Mouse (Mus musculus) forebrain, embryonic 12.5 days (tissue): Measurements from ENCODE around the gene Ctsw. TPM values are rescaled to one million over a fixed set of nuclear protein-coding genes. Genes with fewer than 3 reads are reported as not detected.

ENCODE experiments used
- ATAC-seq: fragments of 200-750 bp; cut with Nextera tagmentation; 2 replicates; pipeline ENCODE4 v1.8.0; 2017; ENCODE audit warnings: moderate TSS enrichment; ENCODE audit not compliant: low FRiP score
- H3K27ac ChIP-seq: fragments of 300-500 bp; sonication (generic); 2 replicates; pipeline ENCODE4 v1.5.1; 2016; ENCODE audit warnings: mild to moderate bottlenecking
- H3K27me3 ChIP-seq: fragments of 300-500 bp; sonication (generic); 2 replicates; pipeline ENCODE4 v1.6.1; 2016; ENCODE audit warnings: mild to moderate bottlenecking
- H3K36me3 ChIP-seq: fragments of 300-500 bp; sonication (generic); replicated peaks from 2 replicates; pipeline ENCODE4 v1.6.1; 2016; ENCODE audit warnings: mild to moderate bottlenecking
- H3K4me1 ChIP-seq: fragments of 300-500 bp; sonication (generic); 2 replicates; pipeline ENCODE4 v1.6.1; 2016
- H3K4me2 ChIP-seq: fragments of 300-500 bp; sonication (generic); 2 replicates; pipeline ENCODE4 v1.6.1; 2016; ENCODE audit warnings: mild to moderate bottlenecking, moderate library complexity
- H3K4me3 ChIP-seq: fragments of 300-500 bp; sonication (generic); replicated peaks from 2 replicates; pipeline ENCODE4 v1.5.1; 2016; ENCODE audit warnings: mild to moderate bottlenecking
- H3K9ac ChIP-seq: fragments of 300-500 bp; sonication (generic); 2 replicates; pipeline ENCODE4 v1.6.1; 2016; ENCODE audit warnings: mild to moderate bottlenecking
- H3K9me3 ChIP-seq: fragments of 300-500 bp; sonication (generic); 2 replicates; pipeline ENCODE4 v1.6.1; 2016
- WGBS: fragments of 180-500 bp; shearing (Covaris S2); methylation state at CpG from one replicate; pipeline ENCODE4 v1.1.7; 2016; 5-methylcytosine and 5-hydroxymethylcytosine counted together
- polyA plus RNA-seq: library from polyadenylated mRNA; unstranded; fragments of >200 nt; fragmentation: Nextera tagmentation; extraction: Ambion mirVana; gene quantifications from 2 replicates; pipeline ENCODE4 v1.2.1, GENCODE M21; 2016

The Ctsw gene
- polyA plus RNA-seq = 3.1 and 3.7 TPM in 2 replicates

DNA sequence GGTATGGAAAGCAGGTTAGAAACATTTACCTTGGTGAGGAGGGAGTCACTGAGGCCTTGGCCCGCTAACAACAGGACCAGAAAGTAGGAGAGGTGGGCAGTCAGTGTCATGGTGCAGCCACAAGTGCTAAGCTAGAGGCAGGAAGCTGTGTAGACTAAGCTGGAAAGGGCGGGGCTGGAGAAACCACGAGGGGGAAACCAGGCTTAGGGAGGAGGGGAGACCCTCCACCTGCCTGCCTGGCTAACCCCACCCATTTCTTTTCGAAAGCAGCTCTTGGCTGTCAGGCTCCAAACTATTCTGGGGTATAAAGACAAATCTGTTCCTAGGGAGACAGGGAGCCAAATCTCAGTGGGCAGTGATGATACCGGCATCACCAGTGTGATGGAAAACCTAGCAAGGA, at the start of gene Ctsw:
Gene Ctsw (minus strand): TSS at position 134 of the 400 bp plus-strand sequence.
- no peak for ATAC-seq
- no peak within 1 kb of the TSS for H3K27ac ChIP-seq
- WGBS = 60% methylated on average over 5 of the region's 5 CpGs
- no peak within 1 kb of the TSS for H3K9ac ChIP-seq
- H3K4me3 ChIP-seq = no peak within 1 kb of the TSS
- no peak within 1 kb of the TSS for H3K4me2 ChIP-seq
- no peaks in the 10 kb centered on the region for H3K9me3 ChIP-seq
- peaks cover 21% of the 10 kb centered on the region for H3K4me1 ChIP-seq
- H3K27me3 ChIP-seq = no peaks in the 10 kb centered on the region
- H3K36me3 ChIP-seq = peaks cover 37% of the 10 kb centered on the region

GRCm38 (mm10) chr19:5516906-5517505, 48.7 kb upstream of the Ctsw start:
- Histone ChIP-seq H3K27me3 (no peaks in the 10 kb centered on the region), H3K27ac (no peak overlapping the region), H3K4me2 (no peak overlapping the region), H3K9ac (no peak overlapping the region), H3K4me1 (peaks cover 4% of the 10 kb centered on the region; the same call in 1 of the 2 replicates), H3K9me3 (no peaks in the 10 kb centered on the region), H3K36me3 (no peaks in the 10 kb centered on the region), H3K4me3 (no peak overlapping the region)
- no peak for ATAC-seq
- 82% methylated on average over 8 of the region's 8 CpGs for WGBS

- WGBS = 78% methylated on average over 7 of the region's 7 CpGs
Observed at GRCm38 (mm10) chr19:5515840-5516777, 47.8 kb upstream of the Ctsw start.

GRCm38 (mm10) chr19:5513005-5513349, 44.7 kb upstream of the Ctsw start:
- H3K9ac ChIP-seq = no peak overlapping the region
- H3K36me3 ChIP-seq = no peaks in the 10 kb centered on the region
- no peak overlapping the region for H3K4me3 ChIP-seq
- H3K9me3 ChIP-seq = no peaks in the 10 kb centered on the region
- H3K27ac ChIP-seq = no peak overlapping the region
- 91% methylated on average over 3 of the region's 3 CpGs for WGBS
- peaks cover 22% of the 10 kb centered on the region for H3K4me1 ChIP-seq
- H3K4me2 ChIP-seq = no peak overlapping the region
- no peak for ATAC-seq
- no peaks in the 10 kb centered on the region for H3K27me3 ChIP-seq

More at GRCm38 (mm10) chr19:5515840-5516777, 47.8 kb upstream of the Ctsw start:
- no peaks in the 10 kb centered on the region for H3K9me3 ChIP-seq
- H3K27me3 ChIP-seq = no peaks in the 10 kb centered on the region
- H3K4me2 ChIP-seq = no peak overlapping the region
- no peak for ATAC-seq
- H3K4me1 ChIP-seq = peaks cover 6% of the 10 kb centered on the region
- no peak overlapping the region for H3K27ac ChIP-seq
- no peak overlapping the region for H3K9ac ChIP-seq
- H3K36me3 ChIP-seq = no peaks in the 10 kb centered on the region
- no peak overlapping the region for H3K4me3 ChIP-seq

GRCm38 (mm10) chr19:5512091-5513004, 44.0 kb upstream of the Ctsw start:
- H3K4me2 ChIP-seq = no peak overlapping the region
- no peaks in the 10 kb centered on the region for H3K9me3 ChIP-seq
- H3K4me1 ChIP-seq = peaks cover 22% of the 10 kb centered on the region
- no peaks in the 10 kb centered on the region for H3K27me3 ChIP-seq
- no peak overlapping the region for H3K9ac ChIP-seq
- H3K36me3 ChIP-seq = no peaks in the 10 kb centered on the region
- no peak overlapping the region for H3K4me3 ChIP-seq
- ATAC-seq = no peak
- 83% methylated on average over 12 of the region's 12 CpGs for WGBS
- H3K27ac ChIP-seq = no peak overlapping the region

GRCm38 (mm10) chr19:5511074-5511632, 42.8 kb upstream of the Ctsw start:
- Histone ChIP-seq H3K4me3 (peak overlapping the region; percentile 45), H3K27ac (no peak overlapping the region), H3K9me3 (no peaks in the 10 kb centered on the region), H3K4me1 (peaks cover 22% of the 10 kb centered on the region), H3K36me3 (no peaks in the 10 kb centered on the region), H3K9ac (peak overlapping the region; percentile 51), H3K4me2 (peak overlapping the region; percentile 67), H3K27me3 (no peaks in the 10 kb centered on the region)
- WGBS = 55% methylated on average over 15 of the region's 15 CpGs
- no peak for ATAC-seq

DNA sequence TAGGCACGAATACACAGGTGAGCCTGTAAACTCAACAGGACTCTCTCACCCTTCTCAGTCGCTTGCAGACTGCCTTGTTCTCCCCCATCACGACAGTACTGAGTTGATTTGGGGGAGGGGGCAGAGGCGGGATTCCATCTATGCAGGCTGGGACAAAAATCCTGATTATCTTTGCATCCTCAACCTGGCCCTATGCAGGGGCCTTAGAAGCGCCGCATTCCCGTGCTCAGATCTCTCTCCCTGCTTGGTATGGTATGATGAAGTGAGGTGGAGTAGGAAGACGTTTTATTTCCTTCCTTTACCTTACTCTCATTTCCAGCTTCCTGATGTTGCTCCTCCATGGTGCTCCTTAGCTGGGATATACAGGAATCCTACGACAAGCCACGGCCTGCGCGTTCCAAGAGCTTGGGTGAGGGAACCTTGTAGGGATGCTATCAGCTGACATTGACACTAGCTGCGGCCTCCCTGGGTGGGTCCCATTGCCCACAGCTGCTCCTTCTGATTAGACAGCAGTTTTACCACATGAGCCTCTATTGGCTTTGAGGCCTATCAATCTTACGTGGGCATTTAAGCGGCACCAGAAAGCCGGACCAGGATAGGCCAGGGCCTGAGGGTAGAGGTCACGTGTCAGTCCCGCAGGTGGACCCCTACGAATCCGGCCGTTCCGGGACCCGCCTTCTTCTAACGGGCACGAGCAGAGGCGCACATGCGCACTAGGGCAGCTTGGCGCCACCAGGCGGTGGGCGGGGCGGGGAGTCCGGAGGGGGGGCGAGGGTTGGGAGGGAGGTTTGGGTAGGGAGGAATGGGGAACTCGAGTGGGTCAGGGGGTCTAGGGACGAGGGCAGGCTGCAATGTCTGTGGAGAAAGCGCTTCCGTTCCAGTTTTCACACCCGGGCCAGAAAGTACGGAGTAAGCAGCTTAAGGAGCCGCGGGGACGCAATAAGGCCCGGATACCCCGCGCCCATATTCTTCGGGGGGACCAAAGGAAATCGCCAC, 42.0 kb upstream of the Ctsw start, which contains the start of gene Snx32:
Gene Snx32 (minus strand): TSS at position 508 of the 996 bp plus-strand sequence.
- Histone ChIP-seq H3K27ac (peak within 1 kb of the TSS; percentile 56), H3K4me2 (peak within 1 kb of the TSS; percentile 67), H3K4me1 (peaks cover 22% of the 10 kb centered on the region), H3K9me3 (no peaks in the 10 kb centered on the region), H3K36me3 (no peaks in the 10 kb centered on the region), H3K9ac (peak within 1 kb of the TSS; percentile 56), H3K27me3 (no peaks in the 10 kb centered on the region), H3K4me3 (peak within 1 kb of the TSS; percentile 45)
- ATAC-seq = peak; percentile 100
- WGBS = 3% methylated on average over 47 of the region's 47 CpGs

DNA sequence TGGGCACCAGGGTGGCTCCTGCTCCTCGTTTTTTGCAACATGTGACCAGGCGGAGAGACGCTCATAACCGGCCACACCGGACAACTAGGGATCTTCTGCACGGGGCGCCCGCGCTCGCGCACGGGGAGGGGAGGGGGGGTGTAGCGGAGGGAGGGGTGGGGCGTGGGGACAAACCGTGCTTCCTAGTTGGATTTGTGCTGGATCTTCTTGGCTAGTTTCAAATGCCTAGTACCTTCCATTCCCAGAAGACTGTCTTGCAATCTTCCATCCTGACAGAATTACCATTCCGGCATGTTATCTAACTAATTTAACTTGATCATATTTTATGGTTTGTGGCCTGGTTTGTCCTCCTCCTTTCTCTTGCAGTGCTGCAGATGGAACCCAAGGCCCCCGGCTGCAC, 35.4 kb upstream of the Ctsw start, which contains the start of gene 1700020D05Rik:
Gene 1700020D05Rik (minus strand): TSS at position 101 of the 400 bp plus-strand sequence.
- 52% methylated on average over 17 of the region's 17 CpGs for WGBS
- Histone ChIP-seq H3K9ac (no peak within 1 kb of the TSS), H3K9me3 (no peaks in the 10 kb centered on the region), H3K27ac (no peak within 1 kb of the TSS), H3K4me1 (no peaks in the 10 kb centered on the region), H3K4me2 (no peak within 1 kb of the TSS), H3K27me3 (no peaks in the 10 kb centered on the region), H3K36me3 (peaks cover 9% of the 10 kb centered on the region; the same call in 1 of the 2 replicates), H3K4me3 (no peak within 1 kb of the TSS)
- no peak for ATAC-seq

DNA sequence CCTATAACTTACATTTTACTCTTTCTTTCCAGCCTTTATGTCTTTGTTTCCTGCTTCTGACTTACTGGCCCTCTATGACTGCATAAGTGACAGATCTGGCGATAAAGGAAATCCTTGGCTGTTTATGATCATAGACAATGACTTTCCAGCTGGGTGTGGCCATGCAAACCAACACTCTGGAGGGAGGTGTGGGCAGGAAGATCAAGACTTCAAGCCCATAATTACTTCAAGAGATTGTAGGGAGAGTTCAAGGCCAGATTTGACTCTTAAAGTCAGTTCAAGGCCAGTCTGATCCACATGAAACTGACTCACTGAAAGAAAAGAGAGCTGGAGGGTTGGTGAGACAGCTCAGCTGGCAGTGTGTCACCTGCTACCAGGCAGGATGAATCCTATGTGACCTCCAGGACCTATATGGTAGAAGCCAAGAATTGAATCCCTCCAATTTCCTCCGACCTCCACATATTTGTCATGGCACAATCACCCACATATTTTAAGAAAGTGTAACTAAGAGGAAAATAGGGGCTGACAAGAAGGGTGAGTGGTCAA, 32.1 kb upstream of the Ctsw start:
- Histone ChIP-seq H3K27ac (no peak overlapping the region), H3K4me1 (no peaks in the 10 kb centered on the region), H3K9ac (no peak overlapping the region), H3K4me2 (no peak overlapping the region), H3K9me3 (no peaks in the 10 kb centered on the region), H3K4me3 (no peak overlapping the region), H3K27me3 (no peaks in the 10 kb centered on the region), H3K36me3 (peaks cover 39% of the 10 kb centered on the region)
- ATAC-seq = no peak
- 90% methylated on average over 2 of the region's 2 CpGs for WGBS

GRCm38 (mm10) chr19:5496052-5496370, 27.7 kb upstream of the Ctsw start:
- Histone ChIP-seq H3K27me3 (no peaks in the 10 kb centered on the region), H3K4me1 (peaks cover 16% of the 10 kb centered on the region), H3K36me3 (peaks cover 61% of the 10 kb centered on the region), H3K9me3 (no peaks in the 10 kb centered on the region), H3K9ac (no peak overlapping the region), H3K4me2 (no peak overlapping the region), H3K4me3 (no peak overlapping the region), H3K27ac (no peak overlapping the region)
- WGBS = 89% methylated on average over 16 of the region's 16 CpGs
- no peak for ATAC-seq
